Mouse (Mus musculus): ENCODE data around the gene Raver2. TPM values are rescaled to one million over a fixed set of nuclear protein-coding genes. Genes with fewer than 3 reads are reported as not detected.

Gene Raver2
- 7.8 and 8.1 TPM in 2 replicates for polyA plus RNA-seq (2015; fragmentation: Nextera tagmentation; extraction: Ambion mirVana)

DNA sequence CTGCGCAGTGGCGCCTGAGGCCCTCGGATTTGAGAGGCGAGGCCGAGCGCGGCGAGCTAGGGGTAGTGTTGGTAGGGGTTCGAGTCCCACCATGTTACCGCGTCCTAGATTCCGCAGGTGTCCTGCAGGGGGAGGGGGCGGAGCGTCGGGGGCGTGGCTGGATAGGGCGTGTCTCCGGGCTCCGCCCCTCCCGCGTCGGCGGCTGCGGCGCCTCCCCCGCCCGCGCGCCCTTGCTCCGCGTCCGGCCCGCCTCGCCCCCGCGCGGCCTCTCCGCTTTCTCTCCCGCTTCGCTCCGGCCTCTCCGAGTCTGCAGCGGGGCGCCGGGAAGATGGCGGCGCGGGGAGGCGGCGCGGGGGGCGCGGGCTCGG, at the start of gene Raver2:
TSS of gene Raver2 (plus strand) at position 198 of the 368 bp plus-strand sequence.

DNA sequence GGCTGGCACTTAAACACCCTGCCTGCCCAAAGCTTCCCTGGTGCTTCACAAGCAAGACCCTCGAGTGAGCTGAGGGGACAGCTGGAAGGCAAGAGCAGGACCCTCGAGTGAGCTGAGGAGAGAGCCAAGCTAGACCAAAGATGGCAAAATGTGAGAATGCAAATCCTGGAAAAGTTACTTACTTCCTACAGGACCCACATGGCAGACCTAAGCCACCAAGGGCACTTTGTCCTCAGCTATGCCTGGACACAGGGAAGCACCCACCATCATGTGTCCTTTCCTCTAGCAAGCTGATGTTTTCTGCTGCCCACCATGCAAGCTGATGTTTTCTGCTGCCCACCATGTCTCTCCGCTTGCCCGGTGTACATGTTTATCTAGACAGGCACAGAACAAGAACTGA, 48.2 kb upstream of the Raver2 start, which contains the start of gene Gm10577:
TSS of gene Gm10577 (minus strand) at position 101 of the 400 bp plus-strand sequence.

Other genes with a start within 250 kb of the Raver2 start
- gene Gm10577, start 48.3 kb upstream of the Raver2 start, polyA plus RNA-seq (2015; fragmentation: Nextera tagmentation; extraction: Ambion mirVana), result not detected in 2 replicates
- 92.9 and 104 TPM in 2 replicates for gene Jak1, start 196.3 kb downstream of the Raver2 start, polyA plus RNA-seq (2015; fragmentation: Nextera tagmentation; extraction: Ambion mirVana)

Data from neural tube, postnatal 0 days (tissue).